Mouse (Mus musculus) CH12.LX (cell line): ENCODE measurements around the gene Man2a1. TPM values are rescaled to one million over a fixed set of nuclear protein-coding genes. Genes with fewer than 3 reads are reported as not detected.

ENCODE experiments used
- DNase-seq: peaks from one replicate; pipeline ENCODE4 v3.0.0-alpha.2; 2013; ENCODE audit errors: extremely low read depth
- H3K27ac ChIP-seq: 2 replicates; pipeline ENCODE4 v1.5.1; 2012; ENCODE audit warnings: low read depth, mild to moderate bottlenecking, control low read depth, moderate library complexity; ENCODE audit not compliant: insufficient read depth
- H3K27me3 ChIP-seq: replicated peaks from 2 replicates; pipeline ENCODE3; 2012; ENCODE audit warnings: inconsistent platforms
- H3K36me3 ChIP-seq, 2 experiments: replicated peaks in 1 of 2; 2 replicates each; pipeline versions ENCODE3 to v1.6.1; 2012; ENCODE audit warnings: inconsistent platforms in 1 of 2, low read length in 1 of 2, mild to moderate bottlenecking in 1 of 2, mixed read lengths in 1 of 2, moderate library complexity in 1 of 2; ENCODE audit not compliant: control insufficient read depth in 1 of 2, insufficient read depth in 1 of 2
- H3K4me1 ChIP-seq, 2 experiments: 2 replicates each; pipeline ENCODE4 v1.6.1; 2012; ENCODE audit warnings: inconsistent platforms in 1 of 2, moderate library complexity in 1 of 2; ENCODE audit not compliant: insufficient read depth in 2 of 2, control insufficient read depth in 1 of 2
- H3K4me2 ChIP-seq: 2 replicates; pipeline ENCODE4 v1.6.1; 2012; ENCODE audit warnings: low read depth, mild to moderate bottlenecking, control low read depth; ENCODE audit not compliant: poor library complexity, insufficient read depth, severe bottlenecking
- H3K4me3 ChIP-seq, 3 experiments: fragments of 150-350 bp in 1 of 3; sonication (generic) in 1 of 3; replicated peaks in 1 of 3; 2 replicates each; pipeline versions ENCODE3 to v1.5.1; 2011 to 2012; ENCODE audit warnings: low read depth in 2 of 3, low read length in 2 of 3, mild to moderate bottlenecking in 2 of 3, moderate library complexity in 2 of 3, control low read depth in 1 of 3, improper control_type of control experiment in 1 of 3, inconsistent platforms in 1 of 3, mixed read lengths in 1 of 3; ENCODE audit not compliant: poor library complexity in 1 of 3
- H3K79me2 ChIP-seq: replicated peaks from 2 replicates; pipeline ENCODE4 v1.6.1; 2012; ENCODE audit warnings: mild to moderate bottlenecking, moderate library complexity; ENCODE audit not compliant: control insufficient read depth, poor library complexity, insufficient read depth, severe bottlenecking; ENCODE audit errors: extremely low read depth
- H3K9ac ChIP-seq: 2 replicates; pipeline ENCODE4 v1.6.1; 2012; ENCODE audit warnings: low read depth, mild to moderate bottlenecking, control low read depth, moderate library complexity; ENCODE audit not compliant: insufficient read depth
- H3K9me3 ChIP-seq: replicated peaks from 2 replicates; pipeline ENCODE3; 2012; ENCODE audit warnings: low read length, inconsistent platforms, mixed read lengths
- CHD2 ChIP-seq: IDR thresholded peaks from 2 replicates; pipeline ENCODE4 v1.6.1; 2011; ENCODE audit warnings: low read length, improper control_type of control experiment
- CTCF ChIP-seq, 2 experiments: IDR thresholded peaks in 1 of 2; conservative IDR thresholded peaks in 1 of 2; 2 replicates each; pipeline ENCODE4 v1.5.1; 2011 to 2012; ENCODE audit warnings: low read depth in 2 of 2, low read length in 2 of 2, improper control_type of control experiment in 1 of 2, inconsistent platforms in 1 of 2, mild to moderate bottlenecking in 1 of 2, moderate library complexity in 1 of 2
- ETS1 ChIP-seq: conservative IDR thresholded peaks from 2 replicates; pipeline ENCODE4 v1.6.1; 2012; ENCODE audit warnings: low read depth, mild to moderate bottlenecking, inconsistent platforms, low read length, improper control_type of control experiment, moderate library complexity
- GABPA ChIP-seq: IDR thresholded peaks from 2 replicates; pipeline ENCODE4 v1.6.1; 2012; ENCODE audit warnings: low read depth, low read length, improper control_type of control experiment, inconsistent platforms; ENCODE audit not compliant: insufficient replicate concordance
- IRF4 ChIP-seq: IDR thresholded peaks from 2 replicates; pipeline ENCODE4 v1.6.1; 2014; ENCODE audit warnings: low read depth, mild to moderate bottlenecking, inconsistent platforms, low read length, improper control_type of control experiment
- KAT2A ChIP-seq: IDR thresholded peaks from 2 replicates; pipeline ENCODE4 v1.6.1; 2012; ENCODE audit warnings: low read length, improper control_type of control experiment, inconsistent platforms; ENCODE audit not compliant: insufficient replicate concordance
- MAX ChIP-seq: IDR thresholded peaks from 2 replicates; pipeline ENCODE4 v1.6.1; 2011; ENCODE audit warnings: low read length, improper control_type of control experiment
- MAZ ChIP-seq: IDR thresholded peaks from 2 replicates; pipeline ENCODE4 v1.6.1; 2012; ENCODE audit warnings: low read depth, mild to moderate bottlenecking, inconsistent platforms, low read length, improper control_type of control experiment, moderate library complexity
- MEF2A ChIP-seq: IDR thresholded peaks from 2 replicates; pipeline ENCODE4 v1.6.1; 2014; ENCODE audit warnings: low read depth, mild to moderate bottlenecking, inconsistent platforms, low read length, improper control_type of control experiment, borderline replicate concordance
- NELFE ChIP-seq: IDR thresholded peaks from 2 replicates; pipeline ENCODE4 v1.6.1; 2011; ENCODE audit warnings: low read depth, low read length, improper control_type of control experiment
- NRF1 ChIP-seq: IDR thresholded peaks from 2 replicates; pipeline ENCODE4 v1.6.1; 2014; ENCODE audit warnings: low read depth, mild to moderate bottlenecking, inconsistent platforms, low read length, improper control_type of control experiment, moderate library complexity
- PAX5 ChIP-seq: IDR thresholded peaks from 2 replicates; pipeline ENCODE4 v1.6.1; 2012; ENCODE audit warnings: low read length, inconsistent platforms, mixed read lengths
- POLR2A ChIP-seq: IDR thresholded peaks from 2 replicates; pipeline ENCODE4 v1.6.1; 2011; ENCODE audit warnings: low read depth, mild to moderate bottlenecking, improper control_type of control experiment, low read length
- RAD21 ChIP-seq: IDR thresholded peaks from 2 replicates; pipeline ENCODE4 v1.6.1; 2011; ENCODE audit warnings: low read depth, mild to moderate bottlenecking, low read length, improper control_type of control experiment, moderate library complexity
- SIN3A ChIP-seq: IDR thresholded peaks from 2 replicates; pipeline ENCODE4 v1.6.1; 2012; ENCODE audit warnings: low read length, improper control_type of control experiment, inconsistent platforms
- SMC3 ChIP-seq: IDR thresholded peaks from 2 replicates; pipeline ENCODE4 v1.6.1; 2011; ENCODE audit warnings: low read depth, low read length, improper control_type of control experiment
- UBTF ChIP-seq: IDR thresholded peaks from 2 replicates; pipeline ENCODE4 v1.6.1; 2012; ENCODE audit warnings: low read depth, mild to moderate bottlenecking, inconsistent platforms, low read length, improper control_type of control experiment, moderate library complexity
- USF2 ChIP-seq: conservative IDR thresholded peaks from 2 replicates; pipeline ENCODE4 v1.6.1; 2011; ENCODE audit warnings: low read depth, low read length, improper control_type of control experiment
- ZC3H11A ChIP-seq: IDR thresholded peaks from 2 replicates; pipeline ENCODE4 v1.6.1; 2012; ENCODE audit warnings: low read depth, mild to moderate bottlenecking, inconsistent platforms, low read length, improper control_type of control experiment
- ZMIZ1 ChIP-seq: IDR thresholded peaks from 2 replicates; pipeline ENCODE4 v1.6.1; 2012; ENCODE audit warnings: low read depth, mild to moderate bottlenecking, inconsistent platforms, low read length, improper control_type of control experiment
- dilution Hi-C: fragments of 300-500 bp; cut with MboI; formaldehyde crosslinking; loops from 2 replicates; pipeline ENCODE4 v1.14.3; 2020; ENCODE audit warnings: low sequenced_read_pairs; ENCODE audit not compliant: extremely low pct_unique_long_range_greater_than_20kb, extremely low pct_ligation_motif_present
- in situ Hi-C: fragments of 300-500 bp; cut with MboI; formaldehyde crosslinking; loops from 3 replicates; pipeline ENCODE4 v1.14.3; 2019; ENCODE audit warnings: low sequenced_read_pairs, low pct_ligation_motif_present, low pct_unique_long_range_greater_than_20kb, mixed read lengths
- polyA plus RNA-seq: library from polyadenylated mRNA; unstranded; fragments of >175 nt; gene quantifications from 2 replicates; pipeline ENCODE4 v1.2.1, GENCODE M21; 2012; ENCODE audit warnings: low read depth; ENCODE audit not compliant: insufficient read length
- total RNA-seq, 2 experiments: library from RNA; depleted of rRNA; stranded (reverse); fragments of 300-350 nt in 1 of 2; fragments of >200 nt in 1 of 2; gene quantifications; 2 replicates each; pipeline ENCODE4 v1.2.3; 2012 to 2014

Man2a1 gene
- total and polyA plus RNA-seq, 3 experiments, result 7.9 to 15.4 (median 11.9) TPM

DNA sequence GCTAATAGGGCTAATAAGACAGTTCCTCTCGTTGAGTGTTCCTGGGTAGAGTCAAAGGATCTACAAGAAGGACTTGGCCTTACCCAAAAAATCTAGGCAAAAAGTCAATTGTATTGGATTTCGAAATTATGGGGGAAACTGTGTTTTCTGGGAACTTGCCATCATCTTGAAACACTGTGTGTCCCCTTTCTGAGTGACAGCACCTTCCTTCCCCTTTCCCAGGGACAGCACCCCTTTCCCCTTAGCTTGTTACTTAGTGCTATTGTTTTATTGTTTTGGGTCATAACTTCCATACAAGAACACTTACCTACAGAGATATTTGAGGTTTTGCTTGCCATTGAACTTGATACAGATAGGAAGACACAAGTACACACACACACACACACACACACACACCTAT lies 8.2 kb upstream of the Man2a1 start:
- DNase-seq, result no peak
- no peaks in the 10 kb centered on the region for H3K27me3 ChIP-seq
- peaks cover 6 to 23% of the 10 kb centered on the region in 2 experiments; a peak in 3 of 4 replicates for H3K4me1 ChIP-seq
- in situ Hi-C loops (no loop called here), dilution Hi-C loops (no loop called here)
- no peak for TF ChIP-seq SMC3
- TF ChIP-seq SIN3A, result no peak
- no peak for TF ChIP-seq NELFE
- no peak for TF ChIP-seq ETS1
- TF ChIP-seq RAD21, result no peak
- TF ChIP-seq MAZ, result no peak
- no peak for TF ChIP-seq KAT2A
- TF ChIP-seq MAX, result no peak
- no peak for TF ChIP-seq CTCF (conservative IDR thresholded peaks at IDR 0.05 in 1 of 2, IDR thresholded peaks at IDR 0.05 in 1 of 2; ENCODE audit: low read depth in 2 of 2, low read length in 2 of 2)
- no peak for TF ChIP-seq POLR2A
- no peak for TF ChIP-seq PAX5
- TF ChIP-seq ZC3H11A, result no peak
- no peak for TF ChIP-seq ZMIZ1
- no peak for TF ChIP-seq USF2
- no peak for TF ChIP-seq CHD2
- no peak for TF ChIP-seq NRF1
- no peak for TF ChIP-seq MEF2A
- no peak for TF ChIP-seq GABPA
- no peak for TF ChIP-seq IRF4
- H3K4me3 ChIP-seq, result no peak overlapping the region
- no peaks in the 10 kb centered on the region for H3K9me3 ChIP-seq
- H3K36me3 ChIP-seq, result no peaks in the 10 kb centered on the region
- no peak overlapping the region for H3K4me2 ChIP-seq
- H3K79me2 ChIP-seq, result no peaks in the 10 kb centered on the region
- no peak overlapping the region for H3K9ac ChIP-seq
- H3K27ac ChIP-seq, result no peak overlapping the region

DNA sequence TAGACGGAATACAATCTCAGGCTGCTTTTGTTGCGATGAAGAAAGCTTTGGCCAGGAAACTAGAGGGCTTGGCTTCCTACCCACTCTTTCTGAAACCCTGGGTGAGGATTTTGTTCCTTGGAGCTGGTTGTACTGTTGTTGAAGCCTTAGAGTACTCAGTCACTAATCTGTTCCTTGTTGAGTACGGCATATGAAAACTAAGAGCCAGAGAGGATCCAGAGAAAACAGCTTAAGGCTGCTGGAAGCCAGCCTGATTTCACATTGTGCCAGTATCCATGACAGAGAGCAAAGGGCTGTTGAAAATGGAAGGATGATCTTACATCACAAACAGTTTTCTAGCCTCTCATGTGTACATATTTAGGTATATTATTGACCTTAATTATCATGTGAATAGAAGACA lies 7.7 kb upstream of the Man2a1 start:
- Histone ChIP-seq H3K27ac (no peak overlapping the region), H3K36me3 (no peaks in the 10 kb centered on the region), H3K4me2 (no peak overlapping the region), H3K9ac (no peak overlapping the region), H3K4me1 (peaks cover 6 to 23% of the 10 kb centered on the region in 2 experiments; a peak in 3 of 4 replicates), H3K79me2 (no peaks in the 10 kb centered on the region), H3K4me3 (no peak overlapping the region), H3K9me3 (no peaks in the 10 kb centered on the region), H3K27me3 (no peaks in the 10 kb centered on the region)
- DNase-seq, result no peak
- in situ Hi-C loops (no loop called here), dilution Hi-C loops (no loop called here)
- TF ChIP-seq KAT2A (no peak), IRF4 (no peak), NRF1 (no peak), ETS1 (no peak), UBTF (no peak)
